Comparison of ENCODE assay signal across 9 mouse cellular contexts in genomic region chr7:123465692-123466387, GRCm38 (mm10). TPM values are rescaled to one million over a fixed set of nuclear protein-coding genes. Genes with fewer than 3 reads are reported as not detected.
DNase-seq lines count a peak whose midpoint lies in the region; ATAC-seq and TF ChIP-seq lines count a peak whose summit lies in the region.
"Had no signal": no experiment of that assay in that cellular context is flagged by ENCODE, and none has a peak within 500 bp of the region (broad histone marks: within the 10 kb centered on the region; RNA-seq: fewer than 3 reads in every experiment).

No protein-coding gene starts in this region.

- H3K9me3 ChIP-seq in forebrain, embryonic 16.5 days (ENCODE audit: control insufficient read depth, low read length), result no peaks in the 10 kb centered on the region; the same call in 1 of the 2 replicates
- H3K9me3 ChIP-seq in hindbrain, embryonic 15.5 days, result no peaks in the 10 kb centered on the region

- 34% methylated on average over 6 of the region's 6 CpGs for WGBS in cerebellum, adult 2 months
- WGBS in forebrain, embryonic 16.5 days, result 38% methylated on average over 6 of the region's 6 CpGs
- WGBS in hindbrain, embryonic 15.5 days, result 37% methylated on average over 6 of the region's 6 CpGs

- peak; percentile 100 for TF ChIP-seq CTCF in cerebellum, adult 2 months (IDR thresholded peaks at IDR 0.05; ENCODE audit: borderline replicate concordance, insufficient read depth, low read depth, low read length)

- H3K36me3 ChIP-seq in forebrain, embryonic 16.5 days (ENCODE audit: control insufficient read depth, insufficient read depth), result no peaks in the 10 kb centered on the region
- H3K36me3 ChIP-seq in hindbrain, embryonic 15.5 days, result no peaks in the 10 kb centered on the region

- peaks cover 20% of the 10 kb centered on the region for H3K4me1 ChIP-seq in cerebellum, adult 2 months (ENCODE audit: control insufficient read depth, insufficient read depth, low read length)
- no peaks in the 10 kb centered on the region for H3K4me1 ChIP-seq in forebrain, embryonic 16.5 days (replicated peaks; ENCODE audit: control insufficient read depth, insufficient read depth, low read length)
- H3K4me1 ChIP-seq in hindbrain, embryonic 15.5 days (replicated peaks), result no peaks in the 10 kb centered on the region

- ATAC-seq in activated CD4-positive, CD25-positive, alpha-beta regulatory T cell, adult 4 months, result peak; percentile 32
- peak; percentile 78; the same call in 1 of the 2 replicates for ATAC-seq in forebrain, embryonic 16.5 days
- peak; percentile 81; the same call in 1 of the 2 replicates for ATAC-seq in hindbrain, embryonic 15.5 days (ENCODE audit: low FRiP score, low read depth)

- no peak overlapping the region for H3K4me3 ChIP-seq in cerebellum, adult 2 months (replicated peaks; ENCODE audit: insufficient read depth, low read depth, low read length)
- H3K4me3 ChIP-seq in forebrain, embryonic 16.5 days (replicated peaks; ENCODE audit: low read length), result no peak overlapping the region
- H3K4me3 ChIP-seq in hindbrain, embryonic 15.5 days, result no peak overlapping the region
- H3K4me3 ChIP-seq: megakaryocyte, embryonic 14.5 days had no signal

- H3K27me3 ChIP-seq in cerebellum, adult 2 months (ENCODE audit: control insufficient read depth, insufficient read depth, low read length), result no peaks in the 10 kb centered on the region
- H3K27me3 ChIP-seq in forebrain, embryonic 16.5 days (replicated peaks; ENCODE audit: control insufficient read depth, insufficient read depth, low read length), result no peaks in the 10 kb centered on the region
- H3K27me3 ChIP-seq in hindbrain, embryonic 15.5 days, result no peaks in the 10 kb centered on the region

- no peak for TF ChIP-seq POLR2A in cerebellum, adult 2 months (IDR thresholded peaks at IDR 0.05; ENCODE audit: borderline replicate concordance, insufficient read depth, low read length)

- DNase-seq in cerebellum, adult 2 months, result peak; percentile 71 to 80
- DNase-seq in layer of hippocampus, postnatal 14 days (ENCODE audit: low spot score in 2 of 2), result peak; percentile 56 to 77
- peak; percentile 41 to 75 for DNase-seq in lung, postnatal 4 days
- peak; percentile 56 for DNase-seq in right cerebral cortex, adult 18-20 months
- peak; percentile 58 to 63 for DNase-seq in urinary bladder, postnatal 36 days (ENCODE audit: low spot score in 2 of 2)

- H3K4me2 ChIP-seq in forebrain, embryonic 16.5 days (ENCODE audit: low read length), result no peak overlapping the region
- H3K4me2 ChIP-seq in hindbrain, embryonic 15.5 days, result no peak overlapping the region

- H3K27ac ChIP-seq in cerebellum, adult 2 months (ENCODE audit: insufficient read depth, low read length), result no peak overlapping the region
- H3K27ac ChIP-seq in forebrain, embryonic 16.5 days (ENCODE audit: low read length), result no peak overlapping the region
- no peak overlapping the region for H3K27ac ChIP-seq in hindbrain, embryonic 15.5 days (replicated peaks)

- H3K9ac ChIP-seq in forebrain, embryonic 16.5 days (replicated peaks; ENCODE audit: low read depth, low read length), result no peak overlapping the region
- no peak overlapping the region for H3K9ac ChIP-seq in hindbrain, embryonic 15.5 days

RNA-seq across cellular contexts. Expression of gene Aqp8, which starts 3.7 kb away (rescaled TPM):
- polyA plus RNA-seq in activated CD4-positive, CD25-positive, alpha-beta regulatory T cell, adult 4 months (2017; shearing (Covaris generic)), result not detected
- polyA plus RNA-seq in cerebellum, adult 2 months (2012; rRNA removed), result 0.13 and 0.27 TPM in 2 replicates
- not detected in 2 replicates for polyA plus RNA-seq in forebrain, embryonic 16.5 days (2015; fragmentation: Nextera tagmentation; extraction: Ambion mirVana)
- not detected in 2 replicates for polyA plus RNA-seq in hindbrain, embryonic 15.5 days (2015; fragmentation: Nextera tagmentation; extraction: Ambion mirVana)
- not detected for total RNA-seq in layer of hippocampus, postnatal 14 days (2021)

RNA-seq across cellular contexts. Expression of gene Zkscan2, which starts 34.4 kb away (rescaled TPM):
- polyA plus RNA-seq in activated CD4-positive, CD25-positive, alpha-beta regulatory T cell, adult 4 months (2017; shearing (Covaris generic)), result under 1 TPM in 1 of 2 experiments, not detected in 1; 0.05 TPM
- 13.4 and 15.0 TPM in 2 replicates for polyA plus RNA-seq in cerebellum, adult 2 months (2012; rRNA removed)
- 10.0 and 12.8 TPM in 2 replicates for polyA plus RNA-seq in forebrain, embryonic 16.5 days (2015; fragmentation: Nextera tagmentation; extraction: Ambion mirVana)
- 11.4 and 12.6 TPM in 2 replicates for polyA plus RNA-seq in hindbrain, embryonic 15.5 days (2015; fragmentation: Nextera tagmentation; extraction: Ambion mirVana)
- total RNA-seq in layer of hippocampus, postnatal 14 days (2021), result 10 to 100 TPM; 16.0 to 22.8 TPM

Comparison
In these comparisons a context has a peak if more than half of its experiments do, and no peak if none do; other contexts are left out.
1. RNA of gene Zkscan2, which starts 34.4 kb away (polyA plus RNA-seq): 13.4 to 15.0 TPM in cerebellum, adult 2 months, 10.0 to 12.8 TPM in forebrain, embryonic 16.5 days and 11.4 to 12.6 TPM in hindbrain, embryonic 15.5 days; 0.05 TPM in activated CD4-positive, CD25-positive, alpha-beta regulatory T cell, adult 4 months; every median in the first group is over 10 times any median in the second.
2. Peak in every context shown above with its lines, with median percentiles within 50 percentile points of each other: ATAC-seq and DNase-seq.